Mouse (Mus musculus) cerebellum, postnatal 10 days (tissue): ENCODE data around the gene Ddx20.

Experiments
- DNase-seq, 2 experiments: peaks; one replicate each; pipeline ENCODE4 v3.0.0; 2021; ENCODE audit warnings: mixed read lengths in 2 of 2

The Ddx20 gene

DNA sequence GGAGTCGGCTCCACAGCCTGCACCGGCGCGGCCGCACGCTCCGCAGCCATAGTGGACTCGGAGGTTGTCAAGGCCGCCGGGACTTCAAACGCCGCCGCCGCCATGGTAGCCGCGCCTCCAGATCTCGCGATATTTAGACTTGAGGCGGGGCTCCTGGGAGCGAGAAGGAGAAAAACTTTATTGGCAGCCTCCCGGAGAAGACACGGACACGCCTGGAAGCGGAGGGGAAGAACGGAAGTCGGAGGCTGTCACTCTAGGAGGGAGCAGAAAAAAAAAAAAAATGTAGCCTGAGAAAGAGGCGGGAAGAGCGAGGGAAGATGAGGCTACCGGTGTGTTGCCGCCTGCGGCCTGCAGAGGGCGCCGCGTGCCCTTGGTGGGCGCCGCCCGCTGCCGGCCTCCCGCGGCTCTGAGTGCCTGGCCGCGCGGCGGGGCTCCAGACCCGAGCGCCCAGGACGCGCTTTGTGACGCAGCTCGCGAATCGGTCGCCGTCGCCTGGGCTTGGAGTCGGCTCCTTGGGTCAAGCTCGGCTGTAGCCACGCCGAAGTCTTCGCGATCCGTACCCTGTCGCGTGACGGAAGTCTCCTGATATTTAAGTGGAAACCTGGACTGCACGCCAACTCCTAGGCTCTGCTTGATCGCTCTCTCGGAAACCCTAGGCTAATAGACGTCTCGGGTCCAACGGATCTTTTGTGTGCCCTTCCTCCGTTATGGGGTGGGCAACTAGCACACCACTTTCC is at the start of gene Ddx20:
Ddx20 (minus strand) TSS at position 251 of the 737 bp plus-strand sequence.
- DNase-seq, result peak; percentile 97 to 98

GRCm38 (mm10) chr3:105737070-105737469 is 49.7 kb upstream of the Ddx20 start:
- no peak for DNase-seq

- DNase-seq, result no peak
These were observed 48.8 kb upstream of the Ddx20 start for GRCm38 (mm10) chr3:105736148-105736547.

DNA sequence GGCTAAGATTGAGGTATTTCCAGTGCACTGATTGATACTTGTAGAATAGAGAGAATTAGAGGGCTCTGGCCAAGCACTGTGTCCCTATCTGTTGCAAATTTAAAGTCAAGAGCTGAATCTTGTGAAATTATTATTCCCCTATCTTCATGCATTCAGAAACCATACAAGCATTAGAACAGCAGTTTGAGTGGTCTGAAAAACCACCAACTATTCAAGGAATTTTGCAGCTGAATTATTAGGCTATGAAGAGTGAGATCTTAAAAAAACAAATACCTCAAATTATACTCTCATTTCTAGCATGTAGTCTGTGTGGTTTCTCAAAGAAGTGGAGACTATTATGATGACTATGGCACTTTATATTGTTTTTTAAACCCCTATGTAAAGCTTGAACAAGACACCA is 47.9 kb upstream of the Ddx20 start:
- no peak for DNase-seq

GRCm38 (mm10) chr3:105733538-105733937 is 46.2 kb upstream of the Ddx20 start:
- DNase-seq, result peak in 1 of 2 experiments; percentile 19

DNA sequence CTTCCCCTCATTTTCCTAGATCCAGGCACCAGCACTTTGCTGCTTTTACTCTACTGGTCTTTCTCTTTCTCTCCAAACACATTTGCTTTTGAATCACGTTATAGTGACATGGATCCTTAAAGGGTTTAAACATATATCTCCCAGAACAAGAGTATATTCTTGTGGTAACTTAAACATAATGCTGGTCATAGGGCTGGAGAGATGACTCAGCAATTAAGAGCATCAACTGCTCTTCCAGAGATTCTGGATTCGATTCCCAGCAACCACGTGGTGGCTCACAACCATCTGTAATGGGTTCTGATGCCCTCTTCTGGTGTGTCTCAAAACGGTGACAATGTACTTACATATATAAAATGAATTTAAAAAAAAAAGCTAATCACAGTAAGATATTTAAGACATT is 45.0 kb upstream of the Ddx20 start:
- no peak for DNase-seq

DNA sequence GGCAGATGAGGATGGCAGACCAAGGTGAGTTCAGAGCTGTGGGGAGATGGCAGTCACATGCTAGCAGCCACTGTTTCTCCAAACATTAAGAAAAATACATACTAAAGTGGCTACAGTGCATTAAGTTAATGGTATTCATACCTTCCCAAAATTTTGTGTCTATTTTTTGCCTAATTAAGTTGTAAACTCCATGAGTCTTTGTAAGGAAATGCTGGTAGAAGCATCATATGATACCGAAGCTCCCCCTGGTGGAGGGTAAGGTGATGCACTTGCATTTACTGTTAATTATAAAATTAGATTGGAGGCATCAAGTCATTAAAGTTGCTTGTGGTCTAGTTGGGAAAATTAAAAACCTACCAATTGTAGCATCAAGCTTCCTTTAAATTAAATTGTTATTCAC is 38.7 kb upstream of the Ddx20 start:
- DNase-seq, result peak; percentile 86 to 91

GRCm38 (mm10) chr3:105722510-105722909 is 35.1 kb upstream of the Ddx20 start:
- DNase-seq, result peak in 1 of 2 experiments; percentile 33

DNA sequence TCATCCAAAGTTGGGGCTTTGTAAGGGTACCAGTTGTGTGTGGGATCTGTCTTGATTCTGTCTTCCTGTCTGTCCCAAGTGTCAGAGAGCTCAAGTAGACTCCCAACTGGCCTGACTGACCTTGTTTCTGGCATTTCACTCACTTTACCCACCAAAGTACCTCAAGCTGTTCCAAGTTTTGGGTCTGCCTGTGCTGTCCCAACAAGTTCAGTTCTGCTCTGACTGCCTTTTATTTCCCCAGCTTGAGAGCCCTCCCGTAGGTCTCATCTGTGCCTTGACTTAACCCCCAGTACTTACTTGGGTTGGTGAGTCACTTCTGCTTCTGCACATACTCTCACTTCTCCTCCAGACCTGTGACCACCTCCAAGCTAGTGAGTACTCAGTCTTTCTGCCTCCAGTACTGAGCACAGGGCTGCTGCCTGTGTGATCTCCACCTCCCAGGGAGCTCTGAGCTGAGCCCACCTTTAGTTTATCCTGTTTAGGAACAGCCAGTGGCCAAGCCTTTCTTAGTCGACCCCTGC is 34.4 kb upstream of the Ddx20 start:
- DNase-seq, result no peak

DNA sequence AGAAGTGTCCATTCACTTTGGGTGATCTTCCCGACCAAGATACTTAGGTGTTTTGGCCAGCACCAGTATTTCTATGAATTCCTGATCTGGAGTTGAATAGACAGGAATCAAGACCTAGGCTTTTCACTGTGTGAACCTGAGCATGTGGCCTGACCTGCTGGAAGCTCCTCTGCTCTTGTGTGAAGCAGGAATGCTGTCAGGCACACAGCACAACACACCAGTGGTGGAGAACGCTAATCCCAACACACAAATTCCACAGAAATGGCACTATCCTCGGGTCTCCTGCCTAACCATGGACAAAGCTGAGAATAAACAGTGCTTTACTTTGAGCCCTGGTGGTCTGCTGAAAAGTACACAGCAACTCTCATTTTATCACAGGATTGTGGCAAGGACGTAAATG is 33.1 kb upstream of the Ddx20 start:
- DNase-seq, result peak in 1 of 2 experiments; percentile 28

DNA sequence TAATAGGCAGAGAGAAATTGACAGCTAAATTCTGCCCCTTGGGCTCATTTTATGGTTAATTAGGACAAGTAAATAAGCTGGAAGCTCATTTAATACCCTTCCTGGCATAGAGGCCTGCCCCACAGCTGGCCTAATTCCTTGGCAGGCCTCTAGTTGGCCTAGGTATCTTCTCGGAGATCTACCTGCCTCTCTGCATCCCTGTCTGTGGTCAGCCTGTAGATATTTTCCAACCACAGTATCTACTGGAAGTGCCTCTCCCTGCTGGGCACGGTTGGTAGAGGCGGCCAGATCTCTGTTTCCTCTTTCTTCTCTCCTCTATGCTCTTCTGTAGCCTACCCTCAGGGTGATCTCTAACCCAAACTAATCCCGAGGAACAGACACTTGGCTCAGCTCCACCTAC is 32.6 kb upstream of the Ddx20 start:
- peak in 1 of 2 experiments; percentile 29 for DNase-seq

- peak; percentile 34 to 35 for DNase-seq
These were observed 31.4 kb upstream of the Ddx20 start for GRCm38 (mm10) chr3:105718746-105719145.

DNA sequence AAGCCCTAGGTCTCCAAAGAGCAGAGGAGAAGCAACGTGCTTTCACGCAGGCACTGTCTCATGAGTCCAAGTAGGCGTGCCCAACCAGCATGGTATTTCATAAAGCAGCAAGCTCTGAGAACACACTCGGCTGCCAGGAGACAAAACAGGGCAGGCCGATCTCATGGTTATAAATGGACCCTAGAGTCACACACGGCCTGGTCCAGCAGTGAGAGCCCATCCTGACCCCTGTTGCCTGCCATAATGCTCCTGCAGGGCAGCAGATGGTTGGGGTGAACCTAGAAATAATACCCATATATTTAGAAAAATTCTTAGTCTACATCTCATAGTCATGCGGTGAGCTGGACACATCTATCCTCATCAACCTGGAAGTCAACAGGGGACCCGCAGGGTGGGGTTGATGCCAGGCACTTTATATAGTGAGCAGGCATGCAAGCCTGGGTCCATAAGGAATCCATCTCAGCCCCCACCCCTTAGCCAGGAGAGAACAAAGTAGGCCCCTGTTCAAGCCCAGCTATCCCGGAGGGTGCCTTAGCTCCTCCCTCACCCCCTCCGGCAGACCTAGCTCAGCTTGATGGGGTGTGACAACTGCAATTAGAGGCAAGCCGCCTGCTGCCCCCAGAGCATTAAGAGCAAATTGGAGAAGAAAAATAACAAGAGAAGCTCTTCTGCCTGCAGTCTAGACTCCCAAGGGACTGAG is 30.6 kb upstream of the Ddx20 start:
- DNase-seq, result peak; percentile 49 to 60

DNA sequence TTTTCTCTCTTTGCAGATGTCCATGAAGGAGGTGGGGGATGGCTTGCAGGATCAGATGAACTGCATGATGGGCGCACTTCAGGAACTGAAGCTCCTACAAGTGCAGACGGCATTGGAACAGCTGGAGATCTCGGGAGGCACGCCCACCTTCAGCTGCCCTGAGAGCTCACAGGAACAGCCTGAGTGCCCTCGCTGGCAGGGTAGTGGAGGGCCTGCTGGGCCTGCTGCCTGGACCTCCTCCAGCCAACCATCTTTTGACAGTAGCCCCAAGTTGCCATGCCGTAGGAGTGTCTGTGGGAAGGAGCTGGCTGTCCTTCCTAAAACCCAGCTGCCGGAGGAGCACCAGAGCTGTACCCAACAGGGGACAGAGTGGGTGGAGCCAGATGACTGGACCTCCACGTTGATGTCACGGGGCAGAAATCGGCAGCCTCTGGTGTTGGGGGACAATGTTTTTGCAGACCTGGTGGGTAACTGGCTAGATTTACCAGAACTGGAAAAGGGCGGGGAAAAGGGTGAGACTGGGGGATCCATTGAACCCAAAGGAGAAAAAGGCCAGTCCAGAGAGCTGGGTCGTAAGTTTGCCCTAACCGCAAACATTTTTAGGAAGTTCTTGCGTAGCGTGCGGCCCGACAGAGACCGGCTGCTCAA is 29.1 kb upstream of the Ddx20 start:
- peak; percentile 76 to 88 for DNase-seq

- peak in 1 of 2 experiments; percentile 57 for DNase-seq
These were observed 27.4 kb upstream of the Ddx20 start for GRCm38 (mm10) chr3:105714820-105715167.

DNA sequence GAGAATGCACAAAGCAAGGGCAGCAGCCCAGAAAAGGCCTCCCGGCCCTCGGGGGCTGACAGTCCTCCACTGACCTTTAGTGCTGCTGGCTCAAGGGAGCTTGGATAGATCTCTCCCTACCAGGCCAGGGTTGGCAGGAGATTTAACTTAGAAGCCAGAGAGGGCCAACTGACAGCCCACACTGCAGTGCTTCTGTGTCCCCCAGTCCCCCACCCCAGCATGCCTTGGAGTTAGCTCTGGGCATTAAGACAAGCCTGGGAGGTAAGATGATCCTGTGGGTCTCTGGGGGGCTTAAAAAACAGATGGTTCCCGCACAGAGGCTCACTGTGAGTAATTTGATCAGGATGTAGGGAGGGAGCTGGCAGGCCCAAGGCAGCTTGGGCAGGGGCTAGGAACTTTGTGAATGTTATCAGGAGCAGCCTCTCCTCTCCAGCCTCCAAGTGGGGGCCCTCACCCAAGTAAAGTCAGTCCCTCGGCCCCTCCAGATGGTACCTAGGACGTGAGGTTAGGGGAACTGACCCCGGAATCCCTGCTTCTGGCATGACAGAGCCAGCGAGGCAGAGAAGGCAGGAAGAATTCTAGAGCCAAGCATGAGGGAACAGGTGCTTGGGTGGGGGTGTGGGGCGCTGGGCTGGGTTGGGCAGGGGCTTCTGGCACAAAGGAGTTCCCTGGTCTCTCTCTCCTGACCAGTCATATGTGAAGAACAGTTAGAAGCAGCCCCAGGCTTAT is 26.9 kb upstream of the Ddx20 start:
- DNase-seq, result peak; percentile 80 to 89

GRCm38 (mm10) chr3:105712827-105713226 is 25.5 kb upstream of the Ddx20 start:
- DNase-seq, result no peak

- peak; percentile 84 to 89 for DNase-seq
These were observed 24.4 kb upstream of the Ddx20 start for GRCm38 (mm10) chr3:105711741-105712140.

DNA sequence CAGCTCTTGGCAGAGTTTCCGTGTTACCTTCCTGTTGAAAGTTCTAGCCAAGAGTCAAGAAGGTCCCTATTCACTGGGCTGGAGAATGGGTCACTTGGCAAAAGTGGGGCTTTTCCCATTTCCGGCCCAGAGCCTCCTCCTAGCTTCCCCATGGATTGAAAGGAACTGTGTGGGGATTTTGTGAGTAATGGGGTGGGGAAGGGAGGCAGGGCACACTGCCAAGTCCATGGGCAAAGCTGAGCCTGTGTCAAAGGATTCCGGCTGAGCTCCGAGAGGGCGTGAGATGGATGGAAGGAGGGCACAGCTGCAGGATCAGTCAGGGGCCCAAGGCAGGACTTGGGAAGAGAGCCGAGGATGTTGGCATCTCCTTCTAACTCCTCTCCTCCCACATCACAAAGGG is 22.9 kb upstream of the Ddx20 start:
- peak; percentile 81 to 92 for DNase-seq

- no peak for DNase-seq
These were observed 20.2 kb upstream of the Ddx20 start for GRCm38 (mm10) chr3:105707590-105707989.

GRCm38 (mm10) chr3:105706366-105707020 is 19.1 kb upstream of the Ddx20 start:
- peak; percentile 83 to 89 for DNase-seq

DNA sequence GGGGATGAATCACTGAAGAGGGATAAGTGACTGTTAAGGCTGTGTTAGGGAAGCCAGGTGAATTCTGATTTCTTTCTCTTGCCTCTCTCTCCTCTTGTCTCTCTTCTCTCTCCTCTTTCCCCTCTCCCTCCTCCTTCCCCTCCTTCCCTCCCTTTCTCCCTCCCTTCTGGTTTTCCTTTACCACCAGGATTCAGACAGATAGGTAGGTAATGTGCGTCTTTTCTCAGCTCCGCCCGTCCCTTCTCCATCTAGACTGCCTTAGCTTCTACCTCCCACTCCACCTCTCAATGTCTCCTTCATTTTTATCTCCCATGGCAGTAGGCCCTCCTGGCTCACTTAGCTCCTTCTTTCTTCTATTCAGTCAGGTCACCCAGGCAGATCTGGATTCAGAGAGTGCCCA is 18.2 kb upstream of the Ddx20 start:
- no peak for DNase-seq
